Mouse (Mus musculus) embryonic stem cell, embryonic (primary cell): Measurements from ENCODE around the gene Dph3.

Source experiments
- CTCF ChIA-PET, 4 experiments: fragments of 300-600 bp in 2 of 4; fragments of 350-600 bp in 2 of 4; sonication (Branson Sonifier 250); formaldehyde crosslinking; loops; one replicate each; lab custom pipeline; 2022; ENCODE audit warnings: inconsistent platforms in 2 of 4; lab: Charles Lee
- POLR2A ChIA-PET, 4 experiments: fragments of 300-600 bp in 2 of 4; fragments of 350-600 bp in 2 of 4; sonication (Branson Sonifier 250); formaldehyde crosslinking; loops; one replicate each; lab custom pipeline; 2022; ENCODE audit warnings: antibody characterized with exemption in 4 of 4, inconsistent platforms in 1 of 4; lab: Charles Lee

The Dph3 gene

DNA sequence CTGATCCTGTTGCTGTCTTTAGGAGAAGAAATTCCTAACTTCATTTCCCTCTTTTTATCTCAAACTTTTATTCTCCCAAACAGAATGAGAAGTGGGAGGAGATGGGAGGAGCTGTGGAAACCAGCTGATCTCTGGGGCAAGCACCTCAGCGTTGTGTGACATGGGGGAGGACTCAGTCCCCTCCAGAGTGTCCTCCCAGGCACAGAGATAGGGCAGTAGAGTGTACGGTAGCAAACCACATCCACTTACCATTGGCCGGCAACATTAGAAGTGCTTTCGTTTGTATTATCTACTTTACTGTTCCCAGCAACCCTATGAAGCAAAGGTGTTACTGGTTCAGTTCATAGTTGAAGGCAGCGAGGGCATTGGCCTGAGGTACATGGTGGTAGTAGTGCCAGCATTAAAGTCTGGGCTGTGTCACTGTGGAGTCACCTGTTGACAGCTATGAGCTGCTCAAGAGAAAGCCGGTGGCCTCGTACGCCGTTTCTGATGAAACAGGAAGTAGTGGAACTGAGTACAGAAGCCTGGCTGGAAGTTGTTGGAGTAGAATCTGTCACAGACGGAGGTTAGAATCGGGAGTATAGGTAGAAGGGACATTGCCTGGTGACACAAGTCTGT lies 8.1 kb upstream of the Dph3 start:
- ChIA-PET POLR2A (interaction anchor here in 2 of 4 experiments (0.8 to 1.7 kb wide), 6 partner anchors 9 to 238 kb away, joined by 3 to 6 read pairs (median 4); partner anchors contain the start of genes Dph3 (in 1 of the 2), Oxnad1 (in 1 of the 2), Parg (in 1 of the 2) and Timm23 (in 1 of the 2)), CTCF (no interaction called here)

- ChIA-PET POLR2A (interaction anchor here in 1 of 4 experiments (1.2 to 1.7 kb wide), 3 partner anchors 8 to 108 kb away, joined by 3 to 6 read pairs (median 4); partner anchors contain the start of genes Dph3, Oxnad1, Parg and Timm23), CTCF (no interaction called here)
Measured at GRCm38 (mm10) chr14:32093018-32093417, 7.5 kb upstream of the Dph3 start.

- CTCF ChIA-PET: interaction anchor here in 2 of 4 experiments (0.6 kb wide), 2 partner anchors 543 to 725 kb away, joined by 3 to 12 read pairs; no protein-coding TSS in a partner anchor
- POLR2A ChIA-PET: interaction anchor here in 1 of 4 experiments (0.7 kb wide), 1 partner anchor 52 kb away, joined by 3 read pairs; no protein-coding TSS in a partner anchor
Measured at GRCm38 (mm10) chr14:32091704-32092103, 6.2 kb upstream of the Dph3 start.

DNA sequence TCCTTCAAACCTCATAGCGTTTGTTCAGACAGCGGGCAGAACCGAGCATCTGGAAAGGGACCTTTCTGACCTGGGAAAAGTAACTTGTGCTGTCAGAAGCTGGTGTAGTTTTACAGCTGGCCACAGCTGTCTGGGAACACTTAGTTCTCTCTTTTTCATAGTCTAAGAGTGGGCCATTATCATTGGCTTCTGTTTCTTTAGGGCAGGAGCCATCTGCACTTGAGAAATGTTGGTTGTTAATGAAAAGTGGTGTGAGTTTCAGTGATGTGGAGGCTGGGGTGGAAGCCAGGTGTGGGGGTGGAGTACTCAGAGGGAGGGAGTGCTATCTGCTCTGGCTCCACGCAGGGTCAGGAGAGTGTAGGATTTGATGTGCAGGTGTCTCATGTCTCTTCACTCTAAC lies 5.6 kb upstream of the Dph3 start:
- ChIA-PET POLR2A (no interaction called here), CTCF (interaction anchor here in 1 of 4 experiments (0.6 kb wide), 1 partner anchor 725 kb away, joined by 3 read pairs; no protein-coding TSS in a partner anchor)

DNA sequence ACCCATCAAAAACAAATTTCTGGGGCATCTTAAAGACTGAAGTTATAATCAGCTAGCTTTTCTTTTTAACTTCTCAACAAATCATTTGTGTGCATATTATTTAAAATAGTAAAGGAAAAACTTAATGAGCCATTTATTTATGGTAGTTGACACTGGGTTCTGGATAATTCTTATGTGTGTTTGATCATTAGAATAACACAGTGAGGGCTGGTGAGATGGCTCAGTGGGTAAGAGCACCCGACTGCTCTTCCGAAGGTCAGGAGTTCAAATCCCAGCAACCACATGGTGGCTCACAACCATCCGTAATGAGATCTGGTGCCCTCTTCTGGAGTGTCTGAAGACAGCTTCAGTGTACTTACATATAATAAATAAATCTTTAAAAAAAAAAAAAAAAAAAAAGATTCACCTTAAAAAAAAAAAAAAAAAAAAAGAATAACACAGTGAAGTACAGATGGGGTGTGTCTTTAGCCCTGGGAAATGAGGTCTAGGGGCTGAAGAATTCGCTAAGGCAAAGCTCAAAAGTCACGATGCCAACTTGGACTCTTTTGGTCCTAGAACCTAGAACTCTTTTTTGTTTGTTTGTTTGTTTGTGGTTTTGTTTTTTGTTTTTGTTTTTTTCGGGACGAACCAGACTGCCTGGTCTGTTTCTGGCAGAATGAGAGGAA lies 2.2 kb upstream of the Dph3 start:
- CTCF ChIA-PET: interaction anchor here (0.6 to 1.3 kb wide), 13 partner anchors 10 to 1477 kb away, joined by 3 to 8 read pairs (median 4); no protein-coding TSS in a partner anchor
- POLR2A ChIA-PET: interaction anchor here in 3 of 4 experiments (0.6 to 4.2 kb wide), 24 partner anchors 8 to 644 kb away, joined by 3 to 13 read pairs (median 4); partner anchors contain the start of gene Ncoa4 (in 1 of the 3)

GRCm38 (mm10) chr14:32086226-32086625 lies 697 bp upstream of the Dph3 start:
- ChIA-PET POLR2A (interaction anchor here (0.6 to 4.2 kb wide), 32 partner anchors 9 to 1321 kb away, joined by 3 to 16 read pairs (median 5); partner anchors contain the start of genes Msmb (in 1 of the 4), Ncoa4 (in 1 of the 4), Parg (in 1 of the 4) and Timm23 (in 1 of the 4)), CTCF (no interaction called here)

- ChIA-PET POLR2A (interaction anchor here (0.5 to 4.2 kb wide), 72 partner anchors 8 to 591 kb away, joined by 3 to 16 read pairs (median 4); partner anchors contain the start of genes Ncoa4 (in 3 of the 4), Btd (in 1 of the 4), Eaf1 (in 1 of the 4) and Galnt15 (in 1 of the 4)), CTCF (interaction anchor here in 3 of 4 experiments (0.6 to 1.4 kb wide), 9 partner anchors 8 to 108 kb away, joined by 3 to 5 read pairs (median 3); no protein-coding TSS in a partner anchor)
Measured at GRCm38 (mm10) chr14:32084761-32085485, 606 bp downstream of the Dph3 start, which contains the start of gene Oxnad1. Gene Oxnad1 (plus strand): TSS chr14:32085374.

DNA sequence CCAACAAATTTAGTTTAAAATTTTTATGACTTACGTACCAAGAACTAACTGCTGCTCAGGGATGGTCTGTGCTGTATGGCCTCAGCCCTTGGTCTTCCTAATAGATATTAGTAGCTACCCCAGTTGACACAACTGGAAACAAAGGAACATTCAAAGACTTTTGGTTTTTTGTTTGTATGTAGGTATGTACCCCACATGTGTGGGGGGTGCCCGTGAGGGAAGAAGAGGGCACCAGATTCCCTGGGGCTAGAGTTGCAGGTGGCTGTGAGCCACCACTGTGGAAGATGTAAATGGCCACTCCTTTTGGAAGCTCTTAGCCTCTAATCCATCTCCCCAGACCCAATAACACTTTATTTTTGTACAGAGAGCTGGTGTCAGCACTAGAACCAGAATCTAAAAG lies 2.1 kb downstream of the Dph3 start:
- ChIA-PET CTCF (no interaction called here), POLR2A (interaction anchor here in 3 of 4 experiments (0.6 to 3.3 kb wide), 8 partner anchors 9 to 421 kb away, joined by 3 to 16 read pairs (median 4); no protein-coding TSS in a partner anchor)

GRCm38 (mm10) chr14:32082891-32083290 lies 2.6 kb downstream of the Dph3 start:
- CTCF ChIA-PET: no interaction called here
- POLR2A ChIA-PET: interaction anchor here in 2 of 4 experiments (1.0 to 1.6 kb wide), 4 partner anchors 11 to 235 kb away, joined by 3 to 5 read pairs (median 4); no protein-coding TSS in a partner anchor

- CTCF ChIA-PET: no interaction called here
- POLR2A ChIA-PET: interaction anchor here in 3 of 4 experiments (1.0 to 1.8 kb wide), 4 partner anchors 17 to 88 kb away, joined by 3 to 5 read pairs (median 4); partner anchors contain the start of gene Ncoa4 (in 1 of the 3)
Measured at GRCm38 (mm10) chr14:32081026-32081425, 4.5 kb downstream of the Dph3 start.

GRCm38 (mm10) chr14:32076896-32077575 lies 8.5 kb downstream of the Dph3 start:
- POLR2A ChIA-PET: interaction anchor here in 3 of 4 experiments (0.9 to 2.5 kb wide), 9 partner anchors 8 to 415 kb away, joined by 3 to 10 read pairs (median 3); partner anchors contain the start of genes Dph3 (in 2 of the 3) and Oxnad1 (in 2 of the 3)
- CTCF ChIA-PET: interaction anchor here in 3 of 4 experiments (0.5 to 1.9 kb wide), 10 partner anchors 8 to 465 kb away, joined by 3 to 8 read pairs (median 4); partner anchors contain the start of genes Dph3 (in 1 of the 3) and Oxnad1 (in 1 of the 3)

DNA sequence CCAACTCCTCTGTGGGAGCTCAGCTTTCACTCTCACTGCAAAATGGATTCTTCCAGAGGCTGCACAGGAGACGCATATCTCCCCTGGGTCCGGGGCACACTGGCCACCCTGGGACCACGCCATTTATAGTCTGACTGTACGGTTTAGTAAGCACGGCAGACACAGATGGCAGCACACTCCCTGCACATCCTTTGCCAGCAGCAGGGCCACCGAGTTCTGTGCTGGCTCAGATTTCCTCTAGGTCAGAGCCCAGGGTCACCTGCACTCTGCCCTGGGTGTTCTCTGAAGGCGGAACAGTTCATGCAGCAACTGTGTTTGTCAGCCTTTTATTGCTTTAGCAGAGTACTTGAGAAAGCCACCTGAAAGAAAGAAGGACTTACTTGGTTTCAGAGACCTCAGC lies 11.6 kb downstream of the Dph3 start:
- POLR2A ChIA-PET: interaction anchor here in 3 of 4 experiments (1.0 to 3.7 kb wide), 4 partner anchors 11 to 432 kb away, joined by 3 to 16 read pairs (median 3); partner anchors contain the start of genes Dph3 (in 1 of the 3), Hacl1 (in 1 of the 3), Ncoa4 (in 1 of the 3) and Oxnad1 (in 1 of the 3)
- CTCF ChIA-PET: interaction anchor here in 1 of 4 experiments (1.1 kb wide), 1 partner anchor 287 kb away, joined by 3 read pairs; no protein-coding TSS in a partner anchor

GRCm38 (mm10) chr14:32073211-32073685 lies 12.3 kb downstream of the Dph3 start:
- CTCF ChIA-PET: interaction anchor here in 2 of 4 experiments (0.5 to 1.1 kb wide), 2 partner anchors 286 to 601 kb away, joined by 3 to 4 read pairs; no protein-coding TSS in a partner anchor
- POLR2A ChIA-PET: interaction anchor here in 3 of 4 experiments (1.0 to 3.7 kb wide), 4 partner anchors 11 to 432 kb away, joined by 3 to 16 read pairs (median 3); partner anchors contain the start of genes Dph3 (in 2 of the 3), Oxnad1 (in 2 of the 3), Hacl1 (in 1 of the 3) and Ncoa4 (in 1 of the 3)

DNA sequence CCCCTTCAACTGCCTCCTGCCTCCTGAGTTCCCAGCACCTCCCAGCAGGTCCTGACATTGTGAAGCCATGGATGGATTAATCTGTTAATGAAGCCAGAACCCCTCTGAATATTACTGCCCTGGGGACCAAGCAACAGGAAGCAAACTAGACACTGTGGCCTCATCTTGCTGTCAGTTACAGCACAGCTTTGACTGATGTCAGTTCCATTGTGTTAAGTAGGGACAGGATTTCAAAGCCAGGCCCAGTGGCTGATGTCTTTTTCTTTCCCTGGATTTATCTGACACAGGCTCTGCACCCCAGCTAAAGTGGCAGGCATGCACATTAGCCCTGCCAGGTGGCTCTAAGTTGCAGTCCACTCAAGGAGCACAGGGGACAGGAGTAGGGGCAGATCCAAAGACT lies 12.7 kb downstream of the Dph3 start:
- POLR2A ChIA-PET: interaction anchor here in 3 of 4 experiments (1.0 to 3.7 kb wide), 3 partner anchors 12 to 87 kb away, joined by 3 to 16 read pairs (median 3); partner anchors contain the start of genes Dph3 (in 2 of the 3), Oxnad1 (in 2 of the 3) and Ncoa4 (in 1 of the 3)
- CTCF ChIA-PET: interaction anchor here in 1 of 4 experiments (0.5 kb wide), 1 partner anchor 600 kb away, joined by 4 read pairs; no protein-coding TSS in a partner anchor

GRCm38 (mm10) chr14:32061398-32061797 lies 24.1 kb downstream of the Dph3 start:
- CTCF ChIA-PET: interaction anchor here in 3 of 4 experiments (0.6 to 1.8 kb wide), 6 partner anchors 12 to 622 kb away, joined by 3 to 5 read pairs (median 4); partner anchors contain the start of genes Dph3 (in 1 of the 3), Galnt15 (in 1 of the 3) and Oxnad1 (in 1 of the 3)
- POLR2A ChIA-PET: interaction anchor here in 3 of 4 experiments (0.7 to 1.4 kb wide), 8 partner anchors 8 to 256 kb away, joined by 3 to 5 read pairs (median 4); partner anchors contain the start of genes Dph3 (in 2 of the 3), Ncoa4 (in 2 of the 3) and Oxnad1 (in 2 of the 3)

DNA sequence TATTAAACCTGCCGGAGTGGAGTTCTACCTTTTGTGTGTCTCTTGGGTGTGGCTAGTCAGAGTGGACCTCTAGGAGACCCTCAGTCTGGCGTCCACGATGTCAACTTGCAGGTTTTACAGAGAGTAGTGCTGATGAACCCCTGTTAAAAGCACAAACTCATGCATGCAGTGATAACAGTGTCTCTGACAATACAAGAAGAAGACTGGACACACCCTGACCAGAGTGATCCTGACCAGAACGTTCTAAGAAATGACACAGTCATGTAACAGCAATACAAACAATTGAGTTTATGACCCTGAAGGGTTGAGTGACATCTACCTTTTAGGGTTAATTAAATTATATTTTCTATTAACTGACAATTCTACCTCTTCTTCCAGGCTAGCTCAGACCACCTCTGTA lies 27.9 kb downstream of the Dph3 start:
- POLR2A ChIA-PET: interaction anchor here in 1 of 4 experiments (2.6 kb wide), 1 partner anchor 27 kb away, joined by 7 read pairs; the partner anchor contains the start of genes Dph3 and Oxnad1
- CTCF ChIA-PET: interaction anchor here in 2 of 4 experiments (0.6 to 1.3 kb wide), 2 partner anchors 21 to 472 kb away, joined by 4 read pairs; no protein-coding TSS in a partner anchor
